Mouse (Mus musculus) neural tube, embryonic 12.5 days (tissue): Measurements from ENCODE around the gene Ankrd54. TPM values are rescaled to one million over a fixed set of nuclear protein-coding genes. Genes with fewer than 3 reads are reported as not detected.
A peak's percentile ranks its signal among the peaks of the same experiment; 100 is the strongest.

ENCODE experiments used
- ATAC-seq: fragments of 200-750 bp; cut with Nextera tagmentation; 2 replicates; pipeline ENCODE4 v1.8.0; 2017; ENCODE audit warnings: low read depth, mild to moderate bottlenecking, moderate TSS enrichment, moderate library complexity; ENCODE audit not compliant: low FRiP score
- H3K27ac ChIP-seq: fragments of 300-500 bp; sonication (generic); 2 replicates; pipeline ENCODE4 v1.5.1; 2016
- H3K27me3 ChIP-seq: fragments of 300-500 bp; sonication (generic); replicated peaks from 2 replicates; pipeline ENCODE4 v1.6.1; 2016; ENCODE audit warnings: mild to moderate bottlenecking
- H3K36me3 ChIP-seq: fragments of 300-500 bp; sonication (generic); 2 replicates; pipeline ENCODE4 v1.6.1; 2016; ENCODE audit warnings: mild to moderate bottlenecking
- H3K4me1 ChIP-seq: fragments of 300-500 bp; sonication (generic); 2 replicates; pipeline ENCODE4 v1.6.1; 2016
- H3K4me2 ChIP-seq: fragments of 300-500 bp; sonication (generic); replicated peaks from 2 replicates; pipeline ENCODE4 v1.6.1; 2016; ENCODE audit warnings: mild to moderate bottlenecking
- H3K4me3 ChIP-seq: fragments of 300-500 bp; sonication (generic); 2 replicates; pipeline ENCODE4 v1.5.1; 2016
- H3K9ac ChIP-seq: fragments of 300-500 bp; sonication (generic); 2 replicates; pipeline ENCODE4 v1.6.1; 2016; ENCODE audit warnings: mild to moderate bottlenecking
- H3K9me3 ChIP-seq: fragments of 300-500 bp; sonication (generic); 2 replicates; pipeline ENCODE4 v1.6.1; 2016; ENCODE audit warnings: mild to moderate bottlenecking
- WGBS: fragments of 180-500 bp; shearing (Covaris S2); methylation state at CpG from one replicate; pipeline ENCODE4 v1.1.7; 2016; 5-methylcytosine and 5-hydroxymethylcytosine counted together
- polyA plus RNA-seq: library from polyadenylated mRNA; unstranded; fragments of >200 nt; fragmentation: Nextera tagmentation; extraction: Ambion mirVana; gene quantifications from 2 replicates; pipeline ENCODE4 v1.2.1, GENCODE M21; 2016

Ankrd54 gene
- polyA plus RNA-seq, 1 experiment from 2014 or later: 62.5 TPM

DNA sequence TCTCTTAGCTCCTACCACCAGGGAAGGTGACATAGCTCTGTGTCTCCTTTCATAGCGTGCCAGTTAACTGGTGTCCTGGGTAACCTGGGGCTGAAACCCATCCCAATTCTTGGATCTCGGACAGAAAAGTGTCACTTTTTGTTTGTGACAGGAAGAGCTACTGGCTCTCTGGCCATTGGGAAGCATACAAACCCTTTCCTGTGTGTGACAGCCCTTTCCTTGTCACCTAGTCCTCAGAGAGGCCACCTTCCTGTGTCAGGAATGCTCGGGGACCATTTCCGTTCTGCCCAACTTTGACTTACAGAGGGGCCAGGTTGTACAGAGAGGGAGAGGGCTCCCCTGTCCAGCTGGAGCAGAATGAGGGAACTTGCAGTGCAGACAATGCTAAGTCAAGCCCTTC lies 36.8 kb upstream of the Ankrd54 start:
- Histone ChIP-seq H3K4me3 (no peak overlapping the region), H3K4me2 (no peak overlapping the region), H3K36me3 (peaks cover 20% of the 10 kb centered on the region), H3K9me3 (no peaks in the 10 kb centered on the region), H3K9ac (no peak overlapping the region), H3K4me1 (no peaks in the 10 kb centered on the region; the same call in 1 of the 2 replicates), H3K27ac (no peak overlapping the region), H3K27me3 (no peaks in the 10 kb centered on the region)
- no peak for ATAC-seq
- WGBS: 78% methylated on average over 4 of the region's 4 CpGs

DNA sequence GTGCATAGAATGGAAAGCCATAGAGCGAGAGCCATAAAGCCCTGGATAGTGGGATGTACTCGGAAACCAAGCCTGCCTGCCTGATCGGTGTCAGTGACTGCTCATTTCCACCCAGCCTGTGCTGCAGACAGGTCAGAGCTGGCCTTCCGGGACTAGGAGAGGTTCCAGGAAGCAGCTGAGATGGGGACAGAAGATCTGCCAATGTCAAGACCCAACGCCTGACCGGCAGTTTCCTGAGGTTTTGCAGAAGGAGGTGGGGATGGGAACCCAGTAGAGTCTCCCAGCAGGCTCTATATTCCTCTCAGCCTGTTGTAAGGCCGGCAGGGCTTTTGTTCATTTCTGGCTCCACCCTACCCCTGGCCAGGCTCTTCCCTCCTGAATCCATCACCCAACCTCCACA lies 36.2 kb upstream of the Ankrd54 start:
- ATAC-seq: no peak
- Histone ChIP-seq H3K4me1 (no peaks in the 10 kb centered on the region; the same call in 1 of the 2 replicates), H3K9me3 (no peaks in the 10 kb centered on the region), H3K27me3 (no peaks in the 10 kb centered on the region), H3K4me2 (no peak overlapping the region), H3K4me3 (no peak overlapping the region), H3K36me3 (peaks cover 26% of the 10 kb centered on the region), H3K9ac (no peak overlapping the region), H3K27ac (no peak overlapping the region)
- 52% methylated on average over 7 of the region's 7 CpGs for WGBS

DNA sequence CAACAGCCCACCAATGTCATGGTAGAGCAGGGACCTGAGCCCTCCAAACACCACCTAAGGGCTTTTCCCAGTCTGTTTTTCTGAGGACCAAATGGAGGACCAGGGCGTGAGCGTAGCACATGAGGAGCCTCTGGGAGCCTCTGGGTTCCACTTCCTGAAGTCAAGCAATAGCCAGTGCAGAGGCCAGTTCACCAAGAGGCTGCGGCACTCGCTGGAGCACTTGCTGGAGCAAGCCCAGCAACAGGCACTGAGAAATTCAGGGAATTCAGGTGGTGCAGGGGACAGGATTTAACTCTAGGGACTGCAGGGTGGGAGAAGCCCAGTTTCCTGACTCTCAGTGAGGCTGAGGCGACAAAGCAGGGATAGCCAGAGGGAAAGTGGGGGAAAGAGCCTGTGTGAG lies 35.5 kb upstream of the Ankrd54 start:
- WGBS: 58% methylated on average over 5 of the region's 5 CpGs
- Histone ChIP-seq H3K9me3 (no peaks in the 10 kb centered on the region), H3K27me3 (no peaks in the 10 kb centered on the region), H3K4me3 (no peak overlapping the region), H3K9ac (no peak overlapping the region), H3K4me2 (no peak overlapping the region), H3K4me1 (no peaks in the 10 kb centered on the region; the same call in 1 of the 2 replicates), H3K36me3 (peaks cover 32% of the 10 kb centered on the region), H3K27ac (no peak overlapping the region)
- ATAC-seq: no peak

DNA sequence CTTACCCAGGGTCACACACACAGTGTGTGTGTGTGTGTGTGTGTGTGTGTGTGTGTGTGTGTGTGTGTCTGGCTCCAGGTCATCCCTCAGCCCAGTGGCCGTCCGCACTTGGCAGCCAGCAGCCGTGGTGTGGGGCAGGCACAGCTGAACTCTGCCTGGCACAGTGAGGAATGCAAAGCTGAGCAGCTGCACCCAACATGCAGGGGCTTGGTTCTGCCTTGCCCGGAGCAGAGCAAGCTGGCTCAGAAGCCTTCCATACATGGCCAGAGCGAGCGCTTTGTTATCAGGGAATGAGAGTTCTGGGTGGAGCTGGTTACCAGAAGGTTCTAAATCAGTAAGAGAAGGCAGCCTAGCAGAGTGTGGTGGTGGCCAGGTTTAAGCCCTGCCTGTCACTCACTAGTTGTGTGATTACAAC lies 34.9 kb upstream of the Ankrd54 start:
- 53% methylated on average over 6 of the region's 6 CpGs for WGBS
- ATAC-seq: no peak
- H3K9ac ChIP-seq: no peak overlapping the region

DNA sequence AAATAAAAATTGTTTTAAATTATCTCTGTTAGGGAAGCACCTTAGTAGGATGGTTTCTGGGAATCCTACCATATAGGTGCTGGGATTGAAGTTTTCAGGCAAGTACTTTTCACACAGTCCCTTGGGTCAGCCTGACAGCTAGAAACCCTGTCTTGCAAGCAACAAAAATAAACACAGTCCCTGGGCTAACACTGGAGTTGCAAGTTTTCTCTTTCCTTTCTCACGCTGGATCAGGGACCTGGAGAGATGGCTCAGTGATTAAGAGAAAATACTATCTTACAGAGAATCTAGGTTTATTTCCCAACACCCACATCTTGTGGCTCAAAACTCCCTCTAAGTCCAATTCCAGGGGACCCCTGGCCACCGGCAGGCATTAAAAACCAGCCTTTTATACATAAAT lies 34.4 kb upstream of the Ankrd54 start:
- no peak for ATAC-seq
- WGBS: 42% methylated on average over 2 of the region's 2 CpGs
- Histone ChIP-seq H3K9ac (no peak overlapping the region), H3K27ac (no peak overlapping the region), H3K9me3 (no peaks in the 10 kb centered on the region), H3K4me3 (no peak overlapping the region), H3K4me2 (no peak overlapping the region), H3K36me3 (peaks cover 43% of the 10 kb centered on the region), H3K4me1 (no peaks in the 10 kb centered on the region; the same call in 1 of the 2 replicates), H3K27me3 (no peaks in the 10 kb centered on the region)

More for the DNA sequence above, 34.9 kb upstream of the Ankrd54 start:
- H3K4me1 ChIP-seq: no peaks in the 10 kb centered on the region; the same call in 1 of the 2 replicates
- H3K36me3 ChIP-seq: peaks cover 38% of the 10 kb centered on the region
- H3K4me2 ChIP-seq: no peak overlapping the region
- no peaks in the 10 kb centered on the region for H3K9me3 ChIP-seq
- no peaks in the 10 kb centered on the region for H3K27me3 ChIP-seq
- H3K27ac ChIP-seq: no peak overlapping the region
- no peak overlapping the region for H3K4me3 ChIP-seq

DNA sequence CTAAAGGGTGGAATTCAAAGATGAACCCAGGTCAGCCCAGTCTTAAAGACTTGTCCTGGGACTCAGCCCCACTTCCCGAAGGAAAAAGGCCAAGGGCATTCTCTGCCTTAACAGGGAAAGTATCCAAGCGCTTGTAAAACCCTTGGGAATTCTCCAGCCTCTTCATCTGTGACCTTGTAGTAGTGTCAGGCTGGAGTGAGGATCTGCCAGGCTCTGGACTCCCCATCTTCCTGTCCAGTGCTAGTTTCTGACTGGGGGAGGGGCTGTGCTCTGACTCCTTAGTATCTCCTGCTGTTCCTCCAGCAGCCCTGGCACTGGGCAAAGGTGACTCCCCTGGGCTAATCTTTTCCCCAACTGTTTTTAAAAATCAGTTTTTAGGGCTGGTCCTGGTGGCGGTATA lies 33.9 kb upstream of the Ankrd54 start:
- no peak overlapping the region for H3K9ac ChIP-seq
- no peaks in the 10 kb centered on the region for H3K27me3 ChIP-seq
- no peak overlapping the region for H3K27ac ChIP-seq
- 78% methylated on average over 3 of the region's 3 CpGs for WGBS
- H3K4me3 ChIP-seq: no peak overlapping the region
- peaks cover 47% of the 10 kb centered on the region for H3K36me3 ChIP-seq
- no peak for ATAC-seq
- H3K4me2 ChIP-seq: no peak overlapping the region
- no peaks in the 10 kb centered on the region; the same call in 1 of the 2 replicates for H3K4me1 ChIP-seq
- H3K9me3 ChIP-seq: no peaks in the 10 kb centered on the region

DNA sequence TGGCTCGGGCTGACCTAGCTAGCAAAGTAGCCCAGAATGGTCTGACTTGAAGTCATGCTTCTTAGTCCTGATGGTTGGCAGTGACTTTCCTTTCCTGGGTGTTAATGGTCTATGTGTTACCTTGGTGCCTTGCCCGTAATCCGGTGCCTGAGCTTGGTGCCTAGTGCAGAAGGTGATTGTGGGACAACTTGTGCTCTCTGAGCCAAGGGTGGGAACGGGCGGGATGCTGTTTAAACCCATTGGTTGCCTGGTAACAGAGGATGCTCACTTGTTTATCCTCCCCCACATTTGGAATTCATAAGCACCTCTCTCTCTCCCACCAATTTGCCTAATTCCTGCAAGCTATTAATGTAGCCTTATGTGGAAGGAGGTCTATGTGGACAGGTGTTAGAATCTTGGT lies 32.8 kb upstream of the Ankrd54 start:
- H3K4me2 ChIP-seq: no peak overlapping the region
- H3K9me3 ChIP-seq: no peaks in the 10 kb centered on the region
- no peaks in the 10 kb centered on the region for H3K27me3 ChIP-seq
- no peak overlapping the region for H3K27ac ChIP-seq
- ATAC-seq: no peak
- H3K4me1 ChIP-seq: no peaks in the 10 kb centered on the region; the same call in 1 of the 2 replicates
- peaks cover 58% of the 10 kb centered on the region for H3K36me3 ChIP-seq
- WGBS: 83% methylated on average over 5 of the region's 5 CpGs
- H3K4me3 ChIP-seq: no peak overlapping the region
- H3K9ac ChIP-seq: no peak overlapping the region

DNA sequence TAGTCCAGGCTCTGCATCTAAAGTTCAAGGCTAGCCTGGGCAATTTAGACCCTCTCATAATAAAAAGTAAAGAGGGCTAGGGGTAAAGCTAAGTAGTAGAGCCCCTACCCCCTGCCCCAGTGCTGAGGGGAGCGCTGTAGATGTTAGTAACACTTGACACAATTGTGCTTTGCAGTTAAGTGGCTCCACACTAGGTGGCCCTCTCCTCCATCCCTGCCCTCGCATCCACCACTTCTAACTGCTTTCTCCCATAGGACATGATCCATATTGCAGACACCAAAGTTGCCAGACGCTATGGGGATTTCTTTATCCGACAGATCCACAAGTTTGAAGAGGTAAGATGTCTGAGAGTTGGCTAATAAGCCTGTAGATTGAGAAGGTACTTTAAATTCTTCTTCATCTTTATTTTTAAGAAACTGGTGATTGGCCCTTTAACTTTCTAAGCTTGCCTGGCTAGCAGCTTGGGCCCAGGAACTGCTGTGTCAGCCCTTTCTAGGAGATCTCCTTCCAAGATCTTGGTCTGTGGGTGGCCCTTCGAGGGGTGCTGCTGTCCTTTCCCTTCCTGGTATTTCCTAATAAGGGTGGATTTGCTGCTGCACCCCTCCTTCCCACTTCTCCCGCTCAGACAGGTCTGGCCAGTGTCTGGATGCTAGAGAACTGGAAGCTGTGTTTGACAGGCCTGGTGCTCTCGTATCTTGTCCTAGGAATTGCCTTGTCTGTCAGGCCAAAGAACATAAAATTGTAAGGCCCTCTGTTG lies 30.6 kb upstream of the Ankrd54 start:
- 82% methylated on average over 7 of the region's 7 CpGs for WGBS
- no peak overlapping the region for H3K4me3 ChIP-seq
- H3K36me3 ChIP-seq: peaks cover 78% of the 10 kb centered on the region

DNA sequence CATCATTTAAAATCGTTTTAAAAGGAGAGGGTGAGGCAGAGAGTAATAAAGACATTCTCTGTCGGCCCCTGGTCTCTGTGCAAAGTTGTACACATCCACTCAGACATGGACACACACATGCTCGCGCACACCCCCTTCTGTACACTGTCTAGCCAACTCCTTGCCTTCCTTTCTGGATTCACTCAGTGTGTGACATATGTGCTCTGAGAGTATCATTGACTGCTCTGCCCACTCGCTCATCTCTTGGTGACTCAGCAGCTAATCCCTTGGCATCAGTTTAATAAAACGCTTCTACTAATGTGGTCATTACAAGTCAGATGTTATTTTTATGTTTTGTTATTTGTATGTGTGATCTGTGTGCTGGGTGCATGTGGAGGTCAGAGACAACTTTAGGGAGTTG lies 29.6 kb upstream of the Ankrd54 start:
- Histone ChIP-seq H3K36me3 (peaks cover 85% of the 10 kb centered on the region), H3K4me2 (no peak overlapping the region), H3K27ac (no peak overlapping the region), H3K4me3 (no peak overlapping the region), H3K9me3 (no peaks in the 10 kb centered on the region), H3K4me1 (no peaks in the 10 kb centered on the region; the same call in 1 of the 2 replicates), H3K27me3 (no peaks in the 10 kb centered on the region), H3K9ac (no peak overlapping the region)
- 91% methylated on average over 6 of the region's 6 CpGs for WGBS
- ATAC-seq: no peak

More for the DNA sequence above, 30.6 kb upstream of the Ankrd54 start:
- no peak overlapping the region for H3K27ac ChIP-seq
- no peaks in the 10 kb centered on the region for H3K9me3 ChIP-seq
- ATAC-seq: no peak
- H3K9ac ChIP-seq: no peak overlapping the region
- H3K4me1 ChIP-seq: no peaks in the 10 kb centered on the region; the same call in 1 of the 2 replicates
- H3K27me3 ChIP-seq: no peaks in the 10 kb centered on the region
- no peak overlapping the region for H3K4me2 ChIP-seq

DNA sequence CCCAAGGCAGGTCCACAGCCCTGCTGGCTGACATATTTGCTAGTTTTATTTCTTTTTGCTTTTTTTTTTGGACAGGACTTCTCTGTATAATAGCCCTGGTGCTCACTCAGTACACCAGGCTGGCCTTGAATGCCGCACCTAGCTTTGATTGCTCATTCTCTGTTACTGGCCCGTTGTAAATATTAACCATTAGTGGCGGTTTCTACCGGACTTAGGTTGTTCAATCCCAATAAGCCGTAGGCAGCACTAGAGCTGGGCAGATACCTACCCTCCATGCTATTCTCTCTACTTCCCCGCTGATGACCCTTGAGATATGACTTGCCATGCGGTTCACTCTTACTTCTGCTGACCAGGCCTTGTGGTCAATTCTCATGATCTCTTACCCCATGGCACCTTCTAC lies 16.9 kb upstream of the Ankrd54 start:
- H3K9ac ChIP-seq: no peak overlapping the region
- H3K36me3 ChIP-seq: peaks cover 79% of the 10 kb centered on the region
- ATAC-seq: no peak
- H3K9me3 ChIP-seq: no peaks in the 10 kb centered on the region
- H3K4me2 ChIP-seq: no peak overlapping the region
- no peaks in the 10 kb centered on the region for H3K27me3 ChIP-seq
- H3K4me3 ChIP-seq: no peak overlapping the region
- WGBS: 97% methylated on average over 7 of the region's 7 CpGs
- H3K27ac ChIP-seq: no peak overlapping the region
- peaks cover 8% of the 10 kb centered on the region for H3K4me1 ChIP-seq

DNA sequence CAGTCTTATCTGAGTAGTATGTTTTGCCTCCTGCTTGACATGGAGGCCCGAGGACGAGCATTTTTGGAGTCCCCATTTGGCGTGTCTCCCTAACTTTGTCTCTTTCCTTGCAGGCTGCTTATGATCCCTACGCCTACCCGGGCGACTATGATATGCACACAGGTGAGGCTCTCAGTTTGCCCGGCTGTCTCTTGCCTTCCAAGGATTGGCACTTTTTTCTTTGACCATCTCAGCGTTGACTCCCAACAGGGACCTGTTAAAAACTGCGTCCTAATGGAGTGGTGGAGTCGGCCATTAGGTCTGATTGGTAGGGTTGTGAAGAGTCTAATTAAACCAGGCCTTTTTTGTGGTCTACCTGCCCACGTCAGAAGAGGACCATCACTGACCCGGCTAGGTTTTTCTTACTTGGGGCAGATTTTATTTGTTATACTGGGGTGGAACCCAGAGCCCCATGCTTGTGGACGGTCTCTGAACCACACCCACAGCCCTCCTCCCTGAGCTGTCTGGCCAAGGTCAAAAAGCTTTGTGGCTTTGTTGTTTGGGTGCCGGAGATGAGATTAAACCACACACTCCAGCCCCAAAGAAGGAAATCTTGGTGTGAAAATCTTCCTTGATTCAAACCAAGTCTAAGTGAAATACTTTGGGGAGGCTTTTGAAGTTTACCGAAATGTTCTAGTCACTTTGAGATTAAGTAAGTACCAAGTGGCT lies 13.1 kb upstream of the Ankrd54 start:
- WGBS: 37% methylated on average over 15 of the region's 15 CpGs
- no peak for ATAC-seq

DNA sequence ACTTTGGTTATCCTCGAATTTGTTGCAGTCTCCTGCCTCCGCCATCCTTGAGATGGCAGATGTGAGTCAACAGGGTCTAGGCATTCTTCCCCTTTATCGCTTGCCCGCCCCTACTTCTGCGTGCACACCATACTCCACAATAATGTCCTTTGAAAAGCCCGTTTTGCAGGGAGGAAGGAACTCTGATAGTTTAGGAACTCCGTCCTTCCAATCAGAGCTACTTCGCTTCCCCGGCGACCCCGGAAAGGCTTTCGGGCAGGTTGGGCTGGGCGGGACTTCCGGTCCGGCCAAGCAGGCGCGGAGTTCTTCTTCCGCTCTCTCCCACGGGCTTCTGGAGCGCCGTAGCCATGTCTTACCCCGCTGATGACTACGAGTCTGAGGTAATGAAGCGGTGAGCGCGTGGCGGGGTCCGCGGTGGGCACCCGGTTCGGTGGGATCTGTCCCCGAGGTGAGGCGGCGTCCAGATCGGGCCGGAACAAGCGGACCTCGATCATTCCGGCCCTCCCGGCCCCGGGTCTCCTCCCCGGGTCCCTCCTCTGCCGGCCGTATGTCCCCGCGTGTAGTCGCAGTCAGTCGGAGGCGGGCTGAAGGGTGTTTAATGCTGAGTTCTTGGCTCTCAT lies 12.3 kb upstream of the Ankrd54 start, which contains the start of gene Eif3l:
Gene Eif3l (plus strand): TSS at position 267 of the 620 bp plus-strand sequence.
- peaks cover 37% of the 10 kb centered on the region for H3K36me3 ChIP-seq
- H3K4me3 ChIP-seq: peak within 1 kb of the TSS; percentile 90
- no peaks in the 10 kb centered on the region for H3K27me3 ChIP-seq
- under 1% methylated on average over 49 of the region's 49 CpGs for whole genome bisulfite sequencing
- peak within 1 kb of the TSS; percentile 80 for H3K9ac ChIP-seq
- peak within 1 kb of the TSS; percentile 54; the same call in 1 of the 2 replicates for H3K27ac ChIP-seq
- peak within 1 kb of the TSS; percentile 93 for H3K4me2 ChIP-seq
- peaks cover 12% of the 10 kb centered on the region for H3K4me1 ChIP-seq
- ATAC-seq: peak; percentile 76
- no peaks in the 10 kb centered on the region for H3K9me3 ChIP-seq

More for the DNA sequence above, 13.1 kb upstream of the Ankrd54 start:
- Histone ChIP-seq H3K9ac (peak overlapping the region; percentile 80), H3K4me1 (peaks cover 12% of the 10 kb centered on the region), H3K27ac (no peak overlapping the region), H3K4me2 (peak overlapping the region; percentile 93), H3K4me3 (peak overlapping the region; percentile 90), H3K9me3 (no peaks in the 10 kb centered on the region), H3K36me3 (peaks cover 42% of the 10 kb centered on the region), H3K27me3 (no peaks in the 10 kb centered on the region)
